Mouse (Mus musculus) embryonic facial prominence, embryonic 15.5 days (tissue): ENCODE measurements at regions not wholly inside any gene's neighbourhood (a gene's known extent, or its start where the extent isn't known, plus 50 kb on each side); places are given as distances from the start of the nearest gene placed in this dataset.

Experiments used
- ATAC-seq: fragments of 200-750 bp; cut with Nextera tagmentation; 2 replicates; pipeline ENCODE4 v1.8.0; 2017; ENCODE audit warnings: low read depth, moderate TSS enrichment; ENCODE audit not compliant: insufficient number of reproducible peaks, low FRiP score, low TSS enrichment
- H3K27ac ChIP-seq: fragments of 300-500 bp; sonication (generic); replicated peaks from 2 replicates; pipeline ENCODE4 v1.5.1; 2015; ENCODE audit warnings: mild to moderate bottlenecking, inconsistent platforms
- H3K27me3 ChIP-seq: fragments of 300-500 bp; sonication (generic); 2 replicates; pipeline ENCODE4 v1.6.1; 2015; ENCODE audit warnings: inconsistent platforms
- H3K36me3 ChIP-seq: fragments of 300-500 bp; sonication (generic); 2 replicates; pipeline ENCODE4 v1.6.1; 2015; ENCODE audit warnings: mild to moderate bottlenecking, inconsistent platforms
- H3K4me1 ChIP-seq: fragments of 300-500 bp; sonication (generic); 2 replicates; pipeline ENCODE4 v1.6.1; 2015; ENCODE audit warnings: inconsistent platforms
- H3K4me2 ChIP-seq: fragments of 300-500 bp; sonication (generic); replicated peaks from 2 replicates; pipeline ENCODE4 v1.6.1; 2015; ENCODE audit warnings: mild to moderate bottlenecking, inconsistent platforms
- H3K4me3 ChIP-seq: fragments of 300-500 bp; sonication (generic); replicated peaks from 2 replicates; pipeline ENCODE4 v1.5.1; 2015; ENCODE audit warnings: mild to moderate bottlenecking, inconsistent platforms
- H3K9ac ChIP-seq: fragments of 300-500 bp; sonication (generic); 2 replicates; pipeline ENCODE4 v1.6.1; 2015; ENCODE audit warnings: inconsistent platforms
- H3K9me3 ChIP-seq: fragments of 300-500 bp; sonication (generic); replicated peaks from 2 replicates; pipeline ENCODE4 v1.6.1; 2016; ENCODE audit warnings: inconsistent platforms
- WGBS: fragments of 180-500 bp; shearing (Covaris S2); methylation state at CpG from one replicate; pipeline ENCODE4 v1.1.7; 2015; 5-methylcytosine and 5-hydroxymethylcytosine counted together

DNA sequence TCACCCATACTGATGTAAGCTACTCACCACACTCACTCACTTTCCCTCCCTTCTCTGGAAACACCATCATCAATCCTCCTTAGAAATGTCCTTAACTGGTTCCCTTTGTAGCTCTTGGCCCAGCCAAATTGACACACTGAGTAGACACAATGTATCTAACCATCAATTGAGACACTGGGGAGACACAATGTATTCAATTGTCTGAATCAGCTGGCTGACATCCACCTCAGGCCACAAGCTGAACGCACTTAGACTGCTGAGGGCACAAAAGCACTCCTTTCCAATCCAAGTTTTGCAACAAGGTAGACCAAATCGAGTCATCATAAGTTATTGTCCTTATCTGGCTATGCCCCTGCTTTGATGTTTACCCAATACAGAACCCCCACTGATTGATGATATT, 1257.0 kb upstream of the A1bg start:
- H3K27me3 ChIP-seq = no peaks in the 10 kb centered on the region
- H3K4me2 ChIP-seq = no peak overlapping the region
- no peak for ATAC-seq
- no peak overlapping the region for H3K27ac ChIP-seq
- WGBS = 73% methylated on average over 2 of the region's 2 CpGs
- no peak overlapping the region for H3K9ac ChIP-seq
- no peaks in the 10 kb centered on the region for H3K4me1 ChIP-seq
- H3K4me3 ChIP-seq = no peak overlapping the region
- no peaks in the 10 kb centered on the region for H3K9me3 ChIP-seq
- H3K36me3 ChIP-seq = no peaks in the 10 kb centered on the region

DNA sequence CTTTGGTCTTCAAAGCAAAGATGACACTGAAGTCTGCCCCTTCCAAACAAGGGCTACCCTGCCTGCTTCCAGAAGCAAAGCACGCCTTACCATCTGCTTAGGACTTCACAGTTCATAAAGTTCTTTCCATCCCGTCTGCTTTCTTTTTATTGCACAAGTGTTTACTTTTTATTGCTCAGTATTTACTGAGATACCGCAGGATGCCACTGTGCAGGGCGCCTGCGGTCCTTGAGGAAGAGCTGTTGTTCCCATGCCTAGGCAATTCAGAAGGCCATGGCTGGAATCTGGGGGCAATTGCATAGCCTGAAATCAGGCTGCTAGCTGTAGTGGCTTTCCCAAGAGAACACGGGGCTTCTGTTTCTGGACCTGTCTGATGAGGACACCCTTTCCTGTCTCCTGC, 1255.8 kb upstream of the A1bg start:
- Histone ChIP-seq H3K4me3 (no peak overlapping the region), H3K27me3 (no peaks in the 10 kb centered on the region), H3K4me1 (no peaks in the 10 kb centered on the region), H3K27ac (no peak overlapping the region), H3K9ac (no peak overlapping the region), H3K9me3 (no peaks in the 10 kb centered on the region), H3K36me3 (no peaks in the 10 kb centered on the region), H3K4me2 (no peak overlapping the region)
- 82% methylated on average over 6 of the region's 6 CpGs for WGBS
- ATAC-seq = no peak

DNA sequence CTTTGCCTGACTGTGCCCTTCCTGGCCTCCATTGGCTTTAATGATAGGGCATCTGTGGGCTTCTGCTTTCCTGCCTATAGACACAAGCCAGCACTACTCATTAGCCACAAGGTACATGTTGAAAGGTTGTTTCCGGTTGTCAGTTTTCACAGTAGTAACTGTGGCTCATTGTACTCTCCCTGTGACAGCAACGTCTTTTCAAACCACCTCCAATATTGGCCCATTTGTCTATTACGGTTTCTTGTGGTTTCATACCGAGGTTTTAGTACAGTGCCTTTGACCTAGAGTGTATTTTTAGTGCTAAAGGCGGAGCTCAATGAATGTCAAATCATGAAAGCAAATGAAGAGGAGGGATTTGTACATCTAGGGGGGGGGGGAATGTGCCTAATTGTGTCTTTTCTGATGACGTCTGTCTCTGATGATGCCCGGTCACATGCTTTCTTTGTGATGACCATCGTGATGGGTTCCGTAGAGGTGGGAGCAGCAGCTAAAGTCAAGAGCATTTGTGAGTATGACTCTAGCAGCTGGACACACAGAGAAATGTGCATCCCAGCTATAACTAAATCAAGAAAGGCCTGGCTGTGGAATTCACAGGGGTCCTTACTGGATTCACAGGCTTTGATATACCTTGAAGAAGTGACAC, 1255.1 kb upstream of the A1bg start:
- Histone ChIP-seq H3K9ac (no peak overlapping the region), H3K27ac (no peak overlapping the region), H3K4me1 (no peaks in the 10 kb centered on the region), H3K4me2 (no peak overlapping the region), H3K36me3 (no peaks in the 10 kb centered on the region), H3K4me3 (no peak overlapping the region), H3K9me3 (no peaks in the 10 kb centered on the region), H3K27me3 (no peaks in the 10 kb centered on the region)
- WGBS = 88% methylated on average over 9 of the region's 9 CpGs
- ATAC-seq = no peak

DNA sequence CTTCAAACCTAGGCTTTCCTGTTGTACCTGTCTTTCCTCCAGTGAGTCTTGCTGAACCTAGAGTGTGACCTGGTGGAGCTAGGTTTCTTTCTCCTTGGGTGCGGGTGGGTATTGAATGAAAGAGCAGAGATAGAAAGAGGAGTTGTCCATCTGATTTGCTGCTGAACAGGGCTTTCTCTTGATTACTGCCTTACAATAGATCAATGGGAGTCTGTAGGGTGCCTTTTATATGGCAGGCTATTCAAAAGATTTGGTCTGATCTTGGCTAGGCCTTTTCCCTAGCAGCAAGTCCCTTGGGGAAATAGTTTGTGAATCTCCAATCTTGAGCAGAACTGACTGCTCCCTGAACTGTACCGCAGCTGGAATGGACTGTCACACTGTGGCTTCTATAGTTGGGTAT, 1253.3 kb upstream of the A1bg start:
- ATAC-seq = no peak

DNA sequence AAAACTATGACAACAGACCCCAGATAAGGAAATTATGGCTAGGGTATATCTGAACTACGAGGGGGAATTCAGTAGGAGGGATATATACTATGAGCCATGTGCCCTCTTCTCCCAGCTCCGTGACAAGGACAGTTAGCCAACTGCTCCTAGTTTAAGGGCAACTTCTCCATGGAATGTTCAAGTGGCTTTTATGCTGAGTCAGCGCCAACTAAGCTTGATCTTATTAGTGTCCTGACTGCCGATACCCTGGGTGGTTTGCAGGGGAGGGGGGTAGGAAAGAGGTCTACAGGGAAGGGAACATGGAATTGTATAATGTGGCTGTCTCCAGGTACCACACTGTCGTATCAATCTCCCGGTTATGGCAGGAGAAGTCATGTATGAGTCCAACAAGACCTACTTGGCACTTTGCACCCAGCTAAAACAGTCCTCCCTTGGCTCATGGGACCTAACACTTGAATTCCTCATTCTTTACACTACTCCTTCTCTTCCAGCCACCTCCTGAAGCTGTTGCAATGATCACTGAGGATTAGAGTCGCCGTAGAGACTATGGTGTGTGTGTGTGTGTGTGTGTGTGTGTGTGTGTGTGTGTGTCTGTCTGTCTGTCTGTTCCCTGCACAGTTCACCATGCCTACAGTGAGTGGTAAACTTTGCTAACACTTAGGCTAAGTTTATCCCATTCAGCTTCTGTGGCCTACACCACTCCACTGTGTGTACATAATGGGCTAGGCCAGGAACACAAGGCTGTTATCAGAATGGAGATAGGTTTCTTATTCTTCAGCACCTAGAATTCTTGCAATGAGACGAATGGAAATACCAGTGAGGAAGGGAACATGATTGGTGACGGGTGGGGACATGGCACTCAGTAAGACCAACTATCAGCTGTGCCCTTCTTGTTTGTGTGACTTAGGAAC, 1251.1 kb upstream of the A1bg start:
- Histone ChIP-seq H3K27me3 (no peaks in the 10 kb centered on the region), H3K9me3 (no peaks in the 10 kb centered on the region), H3K36me3 (no peaks in the 10 kb centered on the region), H3K4me1 (no peaks in the 10 kb centered on the region), H3K4me2 (no peak overlapping the region), H3K27ac (no peak overlapping the region), H3K9ac (no peak overlapping the region), H3K4me3 (no peak overlapping the region)
- WGBS = 89% methylated on average over 10 of the region's 10 CpGs
- no peak for ATAC-seq

More for the DNA sequence above, 1253.3 kb upstream of the A1bg start:
- H3K36me3 ChIP-seq = no peaks in the 10 kb centered on the region
- H3K4me1 ChIP-seq = no peaks in the 10 kb centered on the region
- 85% methylated on average over 2 of the region's 2 CpGs for WGBS
- H3K27me3 ChIP-seq = no peaks in the 10 kb centered on the region
- no peak overlapping the region for H3K4me3 ChIP-seq
- H3K4me2 ChIP-seq = no peak overlapping the region
- no peaks in the 10 kb centered on the region for H3K9me3 ChIP-seq
- no peak overlapping the region for H3K27ac ChIP-seq
- H3K9ac ChIP-seq = no peak overlapping the region

DNA sequence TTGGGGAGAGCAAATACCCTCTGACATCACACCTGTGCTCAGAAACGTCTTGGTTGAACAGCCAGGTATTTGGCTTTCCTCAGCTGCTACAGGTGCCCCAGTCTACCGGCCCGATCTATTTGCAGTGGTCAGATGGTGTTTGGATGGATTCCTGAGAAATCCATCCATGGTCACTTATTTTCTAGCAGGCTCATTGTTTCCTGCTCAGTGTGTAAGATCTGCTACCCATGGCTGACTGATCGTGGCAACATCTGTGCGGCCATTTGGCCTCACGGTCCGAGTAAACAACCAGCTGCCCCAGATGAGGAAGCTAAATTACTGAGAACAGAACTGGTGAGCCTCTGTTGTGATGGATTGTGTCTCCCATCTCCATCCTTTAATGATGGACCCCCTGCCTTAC, 1248.8 kb upstream of the A1bg start:
- no peak for ATAC-seq
- no peaks in the 10 kb centered on the region for H3K36me3 ChIP-seq
- WGBS = 84% methylated on average over 7 of the region's 7 CpGs
- no peaks in the 10 kb centered on the region for H3K4me1 ChIP-seq
- H3K27me3 ChIP-seq = no peaks in the 10 kb centered on the region
- no peak overlapping the region for H3K4me2 ChIP-seq
- H3K4me3 ChIP-seq = no peak overlapping the region
- no peak overlapping the region for H3K9ac ChIP-seq
- H3K27ac ChIP-seq = no peak overlapping the region
- no peaks in the 10 kb centered on the region for H3K9me3 ChIP-seq

DNA sequence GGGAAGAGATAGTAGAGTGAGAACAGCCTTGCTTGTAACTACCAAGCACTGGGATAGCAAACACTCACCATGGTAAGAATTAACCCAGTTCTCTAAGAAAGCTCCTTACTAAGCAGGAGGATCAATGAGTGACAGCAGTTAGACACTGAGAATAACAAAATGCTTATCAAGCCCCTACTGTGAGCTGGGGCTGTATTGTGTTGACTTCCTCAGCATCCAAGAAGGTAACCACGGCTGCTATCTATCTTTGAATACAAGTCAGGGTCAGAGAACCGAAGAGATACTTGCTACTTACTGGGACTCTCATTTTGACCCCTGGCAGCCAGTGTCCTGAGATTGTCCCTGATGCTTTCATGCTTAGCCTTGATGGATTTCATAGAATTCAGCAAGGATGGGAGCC, 1248.4 kb upstream of the A1bg start:
- no peak overlapping the region for H3K4me3 ChIP-seq
- H3K27ac ChIP-seq = no peak overlapping the region
- no peaks in the 10 kb centered on the region for H3K4me1 ChIP-seq
- no peaks in the 10 kb centered on the region for H3K27me3 ChIP-seq
- H3K4me2 ChIP-seq = no peak overlapping the region
- ATAC-seq = no peak
- H3K9me3 ChIP-seq = no peaks in the 10 kb centered on the region
- H3K36me3 ChIP-seq = no peaks in the 10 kb centered on the region
- H3K9ac ChIP-seq = no peak overlapping the region
- 78% methylated on average over 2 of the region's 2 CpGs for WGBS

DNA sequence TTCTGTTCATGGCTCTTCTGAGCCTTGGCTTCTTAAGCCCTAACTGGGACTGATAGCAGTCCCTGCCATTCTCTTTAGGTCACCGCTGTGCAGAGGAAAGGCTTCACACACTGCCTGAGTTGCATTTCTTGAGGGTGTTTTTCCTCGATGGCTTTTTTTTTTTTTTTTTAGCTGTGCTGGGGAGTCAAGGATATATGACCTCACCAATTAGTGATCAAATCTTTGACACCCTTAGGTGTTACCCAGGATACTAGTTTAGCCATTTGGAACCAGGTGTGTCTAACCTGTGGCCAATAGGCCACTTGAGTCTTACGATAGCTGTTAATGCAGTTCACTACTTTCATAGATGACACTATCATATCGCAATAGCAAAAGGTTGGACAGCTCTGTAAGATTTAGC, 1247.5 kb upstream of the A1bg start:
- H3K27me3 ChIP-seq = no peaks in the 10 kb centered on the region
- no peaks in the 10 kb centered on the region for H3K4me1 ChIP-seq
- no peak overlapping the region for H3K27ac ChIP-seq
- H3K9ac ChIP-seq = no peak overlapping the region
- WGBS = 92% methylated on average over 4 of the region's 4 CpGs
- ATAC-seq = no peak
- no peaks in the 10 kb centered on the region for H3K9me3 ChIP-seq
- H3K36me3 ChIP-seq = no peaks in the 10 kb centered on the region
- H3K4me2 ChIP-seq = no peak overlapping the region
- no peak overlapping the region for H3K4me3 ChIP-seq

DNA sequence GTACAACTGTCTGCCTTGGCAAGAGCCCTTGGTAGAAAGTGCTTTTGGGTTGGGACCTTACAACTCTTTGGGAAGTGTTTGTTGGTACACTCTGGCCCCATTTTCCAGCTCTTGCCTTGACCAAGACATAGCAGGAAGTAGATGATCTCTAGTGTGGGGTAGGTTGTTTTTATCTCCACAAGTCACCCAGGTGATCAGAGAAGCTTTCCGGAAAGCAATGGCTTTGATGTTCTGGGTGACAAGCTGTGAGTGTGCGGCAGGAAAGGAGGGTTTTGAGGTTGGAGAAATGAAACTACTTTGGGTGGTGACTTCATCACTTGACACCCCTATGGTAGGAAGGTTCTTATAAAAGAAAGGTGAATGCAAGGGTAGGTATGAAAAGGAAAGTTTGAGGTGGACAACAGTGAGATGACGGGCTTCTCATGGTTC, 1246.8 kb upstream of the A1bg start:
- ATAC-seq = no peak
- no peak overlapping the region for H3K9ac ChIP-seq
- H3K27me3 ChIP-seq = no peaks in the 10 kb centered on the region
- no peaks in the 10 kb centered on the region for H3K9me3 ChIP-seq
- 87% methylated on average over 3 of the region's 3 CpGs for WGBS
- H3K27ac ChIP-seq = no peak overlapping the region
- H3K4me1 ChIP-seq = peaks cover 3% of the 10 kb centered on the region; the same call in 1 of the 2 replicates
- no peaks in the 10 kb centered on the region for H3K36me3 ChIP-seq
- H3K4me2 ChIP-seq = no peak overlapping the region
- no peak overlapping the region for H3K4me3 ChIP-seq

DNA sequence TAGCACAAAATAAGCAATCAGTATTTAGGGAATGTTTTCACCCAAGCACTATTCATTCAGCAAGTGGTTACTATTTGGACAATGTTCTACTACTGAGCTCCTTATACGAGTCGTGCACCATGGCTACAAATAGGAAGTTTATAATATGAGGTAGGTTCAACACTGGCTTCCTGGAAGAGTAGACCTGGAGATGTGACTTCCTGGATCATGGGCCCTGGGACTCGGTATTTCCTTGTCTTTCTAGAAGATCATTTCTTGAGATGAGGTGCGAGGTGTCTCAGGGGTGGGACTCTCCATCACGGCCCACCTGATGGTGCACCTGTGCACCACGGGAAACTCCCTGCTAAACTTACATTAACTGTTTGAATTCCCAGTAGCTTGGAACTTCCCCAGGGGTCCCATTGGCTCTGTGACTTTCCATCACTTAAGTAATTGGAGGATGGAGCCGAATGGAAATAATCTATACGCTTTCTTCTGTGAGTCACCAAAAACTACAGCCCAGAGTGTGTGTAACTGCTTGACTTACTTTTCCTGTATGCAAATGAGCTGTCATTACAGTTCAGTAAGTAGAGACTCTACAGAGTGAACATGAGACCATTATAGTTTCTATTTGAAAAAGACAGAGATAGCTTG, 1246.3 kb upstream of the A1bg start:
- H3K27ac ChIP-seq = no peak overlapping the region
- no peak overlapping the region for H3K4me3 ChIP-seq
- H3K9ac ChIP-seq = no peak overlapping the region
- 92% methylated on average over 8 of the region's 8 CpGs for WGBS
- H3K27me3 ChIP-seq = no peaks in the 10 kb centered on the region
- H3K4me2 ChIP-seq = no peak overlapping the region
- no peaks in the 10 kb centered on the region for H3K9me3 ChIP-seq
- no peaks in the 10 kb centered on the region for H3K36me3 ChIP-seq
- H3K4me1 ChIP-seq = peaks cover 3% of the 10 kb centered on the region; the same call in 1 of the 2 replicates
- no peak for ATAC-seq

DNA sequence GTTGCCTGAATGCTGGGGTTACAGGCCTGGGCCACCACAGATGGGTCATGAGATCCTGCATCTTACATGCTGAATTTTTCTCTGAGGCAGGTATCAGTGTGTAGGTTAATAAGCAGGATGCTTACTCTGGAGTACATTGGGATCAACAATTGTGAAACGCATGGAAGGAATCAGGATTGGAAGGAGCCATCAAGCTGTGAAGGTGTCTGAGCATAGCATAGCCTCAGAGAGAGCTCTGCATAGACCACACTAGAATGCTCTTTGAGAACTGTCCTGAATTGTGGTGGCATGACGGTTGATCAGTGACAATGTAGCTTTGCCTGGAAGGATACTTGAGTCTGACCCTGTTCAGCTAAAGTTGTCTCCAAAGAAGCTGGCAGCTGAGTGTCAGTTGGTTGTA, 1245.7 kb upstream of the A1bg start:
- no peak overlapping the region for H3K4me2 ChIP-seq
- H3K9me3 ChIP-seq = no peaks in the 10 kb centered on the region
- H3K9ac ChIP-seq = no peak overlapping the region
- H3K4me3 ChIP-seq = no peak overlapping the region
- no peak for ATAC-seq
- peaks cover 3% of the 10 kb centered on the region; the same call in 1 of the 2 replicates for H3K4me1 ChIP-seq
- no peaks in the 10 kb centered on the region for H3K27me3 ChIP-seq
- H3K36me3 ChIP-seq = no peaks in the 10 kb centered on the region
- no peak overlapping the region for H3K27ac ChIP-seq
- WGBS = 97% methylated on average over 2 of the region's 2 CpGs
